Comparison of ENCODE assay signal across 17 mouse cellular contexts in genomic region chr1:167659065-167659464, GRCm38 (mm10). TPM values are rescaled to one million over a fixed set of nuclear protein-coding genes. Genes with fewer than 3 reads are reported as not detected.
"Had no signal": no experiment of that assay in that cellular context is flagged by ENCODE, and none has a peak within 500 bp of the region (broad histone marks: within the 10 kb centered on the region; RNA-seq: fewer than 3 reads in every experiment).

No protein-coding gene starts in this region.

- H3K27ac ChIP-seq: neural tube, embryonic 13.5 days; neural tube, embryonic 15.5 days; stomach, embryonic 15.5 days; stomach, postnatal 0 days had no signal

- H3K36me3 ChIP-seq: neural tube, embryonic 13.5 days; neural tube, embryonic 15.5 days; stomach, embryonic 15.5 days had no signal

- H3K9me3 ChIP-seq: neural tube, embryonic 13.5 days; neural tube, embryonic 15.5 days; stomach, embryonic 15.5 days had no signal

- DNase-seq: retina, postnatal 1 day; right cerebral cortex, adult 18-20 months; right cerebral cortex, postnatal 14 days; right cerebral cortex, postnatal 25 days; right cerebral cortex, postnatal 4 days; spleen, adult 18-20 months; thymus, adult 18-20 months; thymus, adult 2 months; thymus, postnatal 14 days; thymus, postnatal 25 days; thymus, postnatal 36 days; thymus, postnatal 4 days had no signal

- H3K4me3 ChIP-seq: neural tube, embryonic 13.5 days; neural tube, embryonic 15.5 days; stomach, embryonic 15.5 days had no signal

RNA-seq across cellular contexts. Expression of gene Lmx1a, which starts 30.0 kb away (rescaled TPM):
- polyA plus RNA-seq: spleen, adult 2 months; stomach, postnatal 0 days had no signal
